Mouse (Mus musculus) liver, adult (tissue): ENCODE data around the gene Ksr2.

ENCODE experiments used
- GATA4 ChIP-seq: IDR thresholded peaks from 2 replicates; pipeline ENCODE4 v1.6.1; 2014; ENCODE audit warnings: mild to moderate bottlenecking, low read length; ENCODE audit not compliant: insufficient replicate concordance

Ksr2 gene

DNA sequence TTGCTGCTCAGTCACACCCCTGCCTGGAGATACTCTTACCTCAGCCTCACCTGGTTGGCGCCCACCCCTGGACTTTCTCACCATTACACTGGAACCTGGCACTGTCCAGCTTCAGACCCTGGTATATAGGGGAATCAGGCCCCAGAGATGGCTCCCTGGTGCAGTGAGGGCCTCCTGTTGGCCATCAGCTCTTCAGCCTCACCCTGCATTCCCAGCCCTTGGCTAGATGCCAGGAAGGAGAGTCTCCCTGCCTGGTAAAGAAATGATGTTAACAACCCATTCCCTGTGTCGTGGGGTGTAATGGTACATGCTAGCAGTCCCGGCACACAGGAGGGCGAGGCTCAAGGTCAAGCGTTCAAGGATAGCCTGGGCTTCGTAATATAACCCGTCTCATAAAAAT is 256.0 kb downstream of the Ksr2 start:
- no peak for TF ChIP-seq GATA4

GRCm38 (mm10) chr5:117671362-117671761 is 257.6 kb downstream of the Ksr2 start:
- TF ChIP-seq GATA4 = no peak

GRCm38 (mm10) chr5:117675840-117676239 is 262.0 kb downstream of the Ksr2 start:
- TF ChIP-seq GATA4 = no peak

GRCm38 (mm10) chr5:117677231-117677630 is 263.4 kb downstream of the Ksr2 start:
- no peak for TF ChIP-seq GATA4

DNA sequence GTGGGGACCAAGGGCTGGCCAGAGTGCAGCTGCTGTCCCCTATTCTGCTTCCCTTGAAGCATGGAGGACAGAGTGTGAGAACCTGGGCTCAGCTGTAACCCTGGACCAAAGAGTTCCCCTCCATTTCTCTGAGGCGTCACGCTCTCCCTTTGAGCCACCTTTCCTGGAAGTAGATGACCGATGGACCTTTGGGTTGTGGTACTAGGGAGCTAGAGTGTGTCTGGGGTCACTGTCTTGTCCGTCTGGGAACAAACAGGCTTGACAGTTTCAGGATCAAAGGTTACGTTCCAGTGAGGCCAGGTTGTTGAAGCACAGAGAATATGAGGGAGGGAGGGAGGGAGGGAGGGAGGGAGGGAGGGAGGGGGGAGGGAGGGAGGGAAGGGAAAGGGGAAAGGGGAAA is 264.6 kb downstream of the Ksr2 start:
- no peak for TF ChIP-seq GATA4

- no peak for TF ChIP-seq GATA4
Observed at GRCm38 (mm10) chr5:117682226-117682625, 268.4 kb downstream of the Ksr2 start.

DNA sequence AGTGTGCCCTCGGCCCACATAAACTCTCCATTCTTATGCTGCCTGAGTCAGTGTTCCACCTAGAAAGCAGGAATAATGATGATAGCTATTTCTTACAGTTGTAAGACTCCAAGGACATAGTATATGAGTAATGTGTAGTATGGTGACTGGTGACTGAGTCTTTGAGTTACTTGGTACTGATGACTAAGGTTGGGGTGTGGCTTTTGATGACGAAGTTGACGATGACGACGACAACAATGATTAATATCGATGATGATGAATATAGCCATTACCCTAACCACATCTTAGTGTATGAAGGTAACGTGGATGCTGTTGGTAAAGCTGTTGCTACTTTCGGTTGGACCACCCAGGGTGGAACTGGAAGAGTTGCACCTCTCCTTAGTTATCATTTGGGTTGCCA is 270.7 kb downstream of the Ksr2 start:
- no peak for TF ChIP-seq GATA4

DNA sequence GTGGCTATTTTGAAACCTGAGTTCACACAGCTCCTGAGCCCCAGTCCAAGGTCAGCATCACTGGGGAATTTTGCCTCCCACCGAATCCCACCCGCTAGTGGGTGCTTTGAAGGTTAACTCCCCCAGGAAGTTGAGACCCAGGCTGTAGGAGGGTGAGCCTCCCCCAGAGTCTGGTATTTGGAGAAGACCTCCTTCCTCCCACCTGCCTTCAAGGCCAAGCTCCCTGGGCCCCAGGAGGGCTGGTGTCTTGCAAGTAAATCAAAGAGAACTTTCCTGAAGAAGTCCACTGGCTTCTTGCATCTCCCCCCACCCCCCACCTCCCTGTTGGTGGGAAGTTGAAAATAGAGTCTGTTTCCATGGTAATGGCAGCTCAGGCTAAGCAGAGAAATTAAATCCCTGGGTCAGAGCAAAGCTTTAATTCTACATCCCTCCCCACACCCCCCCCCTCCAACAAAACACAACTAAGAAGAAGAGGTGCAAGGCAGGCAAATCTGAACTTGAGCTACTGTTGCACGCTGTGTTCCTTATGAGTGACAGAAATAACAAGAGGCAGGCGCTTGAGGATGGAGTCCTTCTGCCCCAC is 274.1 kb downstream of the Ksr2 start:
- no peak for TF ChIP-seq GATA4

DNA sequence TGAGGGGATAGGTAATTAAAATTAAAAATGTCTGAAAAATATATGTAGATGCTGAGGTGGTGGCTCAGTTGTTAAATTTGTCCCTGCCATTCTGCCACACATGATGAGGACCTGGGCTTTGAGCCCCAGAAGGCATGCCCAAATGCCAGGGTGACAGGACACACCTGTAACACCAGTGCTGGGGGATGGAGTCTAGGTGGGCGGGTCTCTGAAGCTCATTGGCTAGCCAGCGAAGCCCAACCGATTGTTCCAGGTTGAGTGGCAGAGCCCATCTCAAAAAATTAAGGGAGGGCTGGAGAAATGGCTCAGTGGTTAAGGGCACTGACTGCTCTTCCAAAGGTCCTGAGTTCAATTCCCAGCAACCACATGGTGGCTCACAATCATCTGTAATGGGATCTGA is 274.9 kb downstream of the Ksr2 start:
- no peak for TF ChIP-seq GATA4

DNA sequence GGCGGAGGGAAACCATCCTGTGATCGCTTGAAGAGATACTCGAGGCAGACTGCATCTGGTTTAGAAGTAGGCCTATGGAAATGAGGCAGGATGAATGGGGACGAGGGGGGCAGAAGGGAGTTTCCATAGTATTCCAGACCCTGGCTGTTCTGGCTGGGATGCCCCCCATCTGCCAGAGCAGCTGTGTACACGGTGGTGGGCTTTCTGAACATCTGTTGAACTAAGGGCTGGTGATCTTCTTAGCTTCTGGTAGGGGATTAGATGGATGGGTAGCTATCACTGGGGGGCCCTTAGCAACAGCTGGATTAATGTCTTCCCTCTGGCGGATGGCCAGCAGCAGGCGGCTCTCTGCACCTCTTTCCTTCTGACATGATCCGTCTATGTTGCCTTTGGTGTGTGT is 276.0 kb downstream of the Ksr2 start:
- no peak for TF ChIP-seq GATA4

DNA sequence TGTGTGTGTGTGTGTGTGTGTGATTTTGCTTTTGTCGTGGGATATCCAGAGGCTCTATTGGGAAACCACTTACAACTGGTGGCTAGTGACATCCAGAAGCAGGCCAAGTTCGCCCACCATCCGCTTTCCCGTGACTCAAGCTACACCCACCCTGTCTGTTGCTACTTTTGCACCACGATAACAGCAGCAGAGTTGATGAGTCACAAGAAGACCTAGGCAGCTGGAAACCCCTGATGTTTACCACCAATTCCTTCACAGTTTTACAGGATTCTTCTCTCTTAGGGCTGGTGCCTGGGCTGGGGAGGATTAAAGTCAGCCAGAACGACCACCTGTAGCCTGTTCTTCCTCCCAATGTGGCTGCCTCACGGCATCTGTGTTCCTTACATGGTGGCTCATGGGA is 277.5 kb downstream of the Ksr2 start:
- no peak for TF ChIP-seq GATA4

- TF ChIP-seq GATA4 = no peak
Observed at GRCm38 (mm10) chr5:117693557-117693956, 279.8 kb downstream of the Ksr2 start.

DNA sequence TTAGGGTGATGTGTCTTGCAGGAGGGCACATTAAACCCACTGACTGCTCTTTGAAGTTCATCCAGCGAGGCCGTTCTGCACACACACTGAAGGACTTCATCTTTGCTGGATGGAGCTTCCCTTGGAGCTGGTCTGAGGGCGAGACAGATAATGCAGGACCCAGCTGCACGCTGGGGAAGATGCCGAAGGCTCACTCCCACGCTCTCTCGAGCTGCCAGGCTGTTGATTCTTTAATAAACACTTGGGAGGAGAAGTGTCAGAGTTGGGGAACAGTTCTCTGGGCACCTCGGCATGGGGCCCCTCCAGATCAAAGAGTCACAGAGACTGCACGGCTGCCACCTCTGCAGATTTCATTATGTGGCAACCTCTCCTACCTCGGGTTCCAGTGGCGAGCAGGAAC is 280.8 kb downstream of the Ksr2 start:
- TF ChIP-seq GATA4 = no peak

DNA sequence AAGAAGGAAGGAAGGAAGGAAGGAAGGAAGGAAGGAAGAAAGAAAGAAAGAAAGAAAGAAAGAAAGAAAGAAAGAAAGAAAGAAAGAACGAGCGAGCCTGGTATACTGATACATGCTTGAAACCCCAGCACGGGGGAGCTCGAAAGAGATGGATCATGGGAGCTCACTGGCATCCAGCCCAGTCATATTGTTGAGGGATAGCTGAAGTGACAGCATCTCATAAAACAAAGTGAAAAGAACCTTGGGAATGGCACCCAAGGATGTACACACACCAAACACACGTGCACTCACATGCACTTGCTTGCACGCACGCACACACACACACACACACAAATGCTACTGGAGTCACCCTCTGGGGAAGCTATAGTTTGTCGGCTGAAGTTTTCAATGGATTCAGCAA is 282.6 kb downstream of the Ksr2 start:
- no peak for TF ChIP-seq GATA4

- no peak for TF ChIP-seq GATA4
Observed at GRCm38 (mm10) chr5:117697589-117697988, 283.8 kb downstream of the Ksr2 start.

- TF ChIP-seq GATA4 = no peak
Observed at GRCm38 (mm10) chr5:117704371-117704770, 290.6 kb downstream of the Ksr2 start.

DNA sequence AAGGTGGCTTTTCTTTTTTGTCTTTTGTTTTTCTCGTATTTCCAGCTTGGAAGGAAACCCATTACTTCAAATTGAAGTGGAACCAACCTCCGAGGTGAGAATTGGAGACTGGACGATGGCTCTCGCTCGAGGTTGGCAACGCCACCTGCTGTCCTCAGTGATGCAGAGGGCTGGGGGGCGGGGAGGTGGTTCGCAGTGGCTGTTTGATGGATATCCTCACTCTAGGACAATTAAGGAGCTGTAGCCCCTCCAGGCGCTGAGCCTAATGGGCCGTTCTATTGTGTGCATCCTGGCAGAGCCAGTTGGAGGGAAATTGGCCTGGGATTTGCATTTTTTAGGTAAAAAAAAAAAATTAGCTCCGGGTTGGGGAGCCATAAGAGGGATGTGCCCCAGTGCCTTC is 292.8 kb downstream of the Ksr2 start:
- no peak for TF ChIP-seq GATA4

GRCm38 (mm10) chr5:117709306-117709705 is 295.5 kb downstream of the Ksr2 start:
- TF ChIP-seq GATA4 = no peak
